Comparison of ENCODE assay signal across 35 mouse cellular contexts in genomic region chr10:111237434-111237833, GRCm38 (mm10).
"Had no signal": no experiment of that assay in that cellular context is flagged by ENCODE, and none has a peak within 500 bp of the region (broad histone marks: within the 10 kb centered on the region; RNA-seq: fewer than 3 reads in every experiment).

No protein-coding gene starts in this region.

- ATAC-seq: hindbrain, embryonic 16.5 days; inflammation-experienced regulatory T-cells, adult 6 months; intestine, embryonic 15.5 days; intestine, embryonic 16.5 days; intestine, postnatal 0 days had no signal

- H3K9ac ChIP-seq: heart, embryonic 12.5 days; heart, embryonic 13.5 days; heart, embryonic 15.5 days; hindbrain, embryonic 12.5 days; hindbrain, embryonic 13.5 days; hindbrain, embryonic 14.5 days; hindbrain, embryonic 15.5 days; intestine, embryonic 15.5 days; kidney, embryonic 15.5 days had no signal

- H3K36me3 ChIP-seq: heart, embryonic 15.5 days; hindbrain, embryonic 10.5 days; hindbrain, embryonic 12.5 days; hindbrain, embryonic 13.5 days; hindbrain, embryonic 15.5 days; intestine, embryonic 15.5 days; kidney, embryonic 15.5 days had no signal

- H3K4me2 ChIP-seq: heart, embryonic 11.5 days; heart, embryonic 12.5 days; heart, embryonic 13.5 days; heart, embryonic 15.5 days; hindbrain, embryonic 12.5 days; hindbrain, embryonic 13.5 days; hindbrain, embryonic 14.5 days; hindbrain, embryonic 15.5 days; intestine, embryonic 15.5 days; kidney, embryonic 15.5 days had no signal

- H3K9me3 ChIP-seq: heart, embryonic 10.5 days; heart, embryonic 12.5 days; heart, embryonic 13.5 days; heart, embryonic 15.5 days; hindbrain, embryonic 10.5 days; hindbrain, embryonic 12.5 days; hindbrain, embryonic 13.5 days; hindbrain, embryonic 15.5 days; intestine, embryonic 15.5 days; kidney, embryonic 15.5 days had no signal

- H3K27ac ChIP-seq: heart, embryonic 10.5 days; heart, embryonic 13.5 days; heart, embryonic 15.5 days; hindbrain, embryonic 10.5 days; hindbrain, embryonic 12.5 days; hindbrain, embryonic 13.5 days; hindbrain, embryonic 14.5 days; hindbrain, embryonic 15.5 days; hindbrain, postnatal 0 days; intestine, embryonic 15.5 days; kidney, embryonic 15.5 days; kidney, postnatal 0 days; layer of hippocampus, adult 2 months; left cerebral cortex, adult 2 months had no signal

- H3K4me3 ChIP-seq: heart, embryonic 10.5 days; heart, embryonic 12.5 days; heart, embryonic 13.5 days; heart, embryonic 15.5 days; hindbrain, embryonic 10.5 days; hindbrain, embryonic 12.5 days; hindbrain, embryonic 13.5 days; hindbrain, embryonic 15.5 days; intestine, embryonic 15.5 days; kidney, embryonic 15.5 days; layer of hippocampus, adult 2 months; left cerebral cortex, adult 2 months had no signal

- DNase-seq: heart, postnatal 10 days; heart, postnatal 14 days; heart, postnatal 36 days; kidney, adult 11 months; kidney, adult 18-20 months; kidney, adult 2 months; kidney, adult 8-10 months; kidney, adult 9 months; kidney, postnatal 10 days; kidney, postnatal 14 days; kidney, postnatal 25 days; kidney, postnatal 36 days; kidney, postnatal 4 days; layer of hippocampus, adult 9-11 months; layer of hippocampus, postnatal 36 days had no signal

- H3K4me1 ChIP-seq: heart, embryonic 10.5 days; heart, embryonic 12.5 days; hindbrain, embryonic 10.5 days; hindbrain, embryonic 12.5 days; hindbrain, embryonic 13.5 days; hindbrain, embryonic 15.5 days; intestine, embryonic 15.5 days had no signal

- H3K27me3 ChIP-seq: heart, embryonic 12.5 days; heart, embryonic 13.5 days; heart, embryonic 15.5 days; hindbrain, embryonic 12.5 days; hindbrain, embryonic 13.5 days; hindbrain, embryonic 15.5 days; intestine, embryonic 15.5 days; kidney, embryonic 15.5 days had no signal
